9 mouse cellular contexts compared by ENCODE assay signal in genomic region chrX:169980809-169981289, GRCm38 (mm10). TPM values are rescaled to one million over a fixed set of nuclear protein-coding genes. Genes with fewer than 3 reads are reported as not detected.
A peak's percentile ranks its signal among the peaks of the same experiment; 100 is the strongest.
DNase-seq lines count a peak whose midpoint lies in the region; ATAC-seq lines count a peak whose summit lies in the region.
"Had no signal": no experiment of that assay in that cellular context is flagged by ENCODE, and none has a peak within 500 bp of the region (broad histone marks: within the 10 kb centered on the region; RNA-seq: fewer than 3 reads in every experiment).

No protein-coding gene starts in this region.

- peak; percentile 23 for DNase-seq in kidney, postnatal 14 days
- DNase-seq in kidney, adult 8-10 months, result no peak
- peak; percentile 37 for DNase-seq in urinary bladder, postnatal 25 days (ENCODE audit: low spot score)
- no peak for DNase-seq in urinary bladder, postnatal 14 days (ENCODE audit: low spot score)

- peaks cover 49% of the 10 kb centered on the region for H3K79me2 ChIP-seq in macrophage (ENCODE audit: inconsistent target)

- WGBS in macrophage (ENCODE audit: missing documents), result 59% methylated on average over 12 of the region's 12 CpGs

- no peak overlapping the region for H3K4me3 ChIP-seq in macrophage (ENCODE audit: inconsistent target)
- H3K4me3 ChIP-seq: myocyte had no signal

- peaks cover 43% of the 10 kb centered on the region for H3K36me3 ChIP-seq in macrophage (ENCODE audit: inconsistent target)

- peak overlapping the region; percentile 71 for H3K27ac ChIP-seq in macrophage

- peak; percentile 37 for ATAC-seq in granulocyte monocyte progenitor cell, adult 5-6 weeks (replicated peaks; ENCODE audit: poor library complexity, severe bottlenecking)
- ATAC-seq in erythroblast, adult 5-6 weeks (replicated peaks; ENCODE audit: low FRiP score, poor library complexity, severe bottlenecking), result no peak
- ATAC-seq in activated CD4-positive, CD25-positive, alpha-beta regulatory T cell, adult 4 months, result no peak

RNA-seq across cellular contexts. Expression of gene Gm21887, which starts 28.6 kb away (rescaled TPM):
- 36.7 and 87.7 TPM in 2 replicates for total RNA-seq in granulocyte monocyte progenitor cell, adult 5-6 weeks (2014; fragmentation: Nextera tagmentation)
- 163 and 210 TPM in 2 replicates for total RNA-seq in granulocyte monocyte progenitor cell, adult 5-6 weeks (2017)
- total RNA-seq in macrophage (2018; cell fraction: chromatin; rRNA removed), result 1,000 to 10,000 TPM in 16 of 26 experiments, 100 to 1,000 TPM in 10; 644 to 7,809 (median 1,101) TPM
- total RNA-seq in macrophage (2018; cell fraction: cytosol; rRNA removed), result 100 to 1,000 TPM in 1 of 26 experiments, 10 to 100 TPM in 25; 11.8 to 160 (median 27.3) TPM
- total RNA-seq in macrophage (2018; cell fraction: nucleus; rRNA removed), result 1,000 to 10,000 TPM in 5 of 26 experiments, 100 to 1,000 TPM in 20, 10 to 100 TPM in 1; 96.6 to 1,945 (median 481) TPM
- polyA plus RNA-seq in macrophage (2018), result 45.5 to 114 TPM (median 105 TPM) in 3 replicates
- total RNA-seq in erythroblast, adult 5-6 weeks (2015; ENCODE audit: low replicate concordance), result 4.0 and 24.0 TPM in 2 replicates
- total RNA-seq in erythroblast, adult 5-6 weeks (2017; ENCODE audit: low replicate concordance), result 59.6 and 87.8 TPM in 2 replicates
- polyA plus RNA-seq in activated CD4-positive, CD25-positive, alpha-beta regulatory T cell, adult 4 months (2017; shearing (Covaris generic)), result 1 to 10 TPM; 8.8 to 9.1 TPM

Comparison
In these comparisons a context has a peak if more than half of its experiments do, and no peak if none do; other contexts are left out.
1. DNase-seq: peak in kidney, postnatal 14 days (single experiment) and urinary bladder, postnatal 25 days (single experiment); none in kidney, adult 8-10 months (0 of 2) and urinary bladder, postnatal 14 days (single experiment).